Mouse (Mus musculus): ENCODE results near the gene Tbxa2r. TPM values are rescaled to one million over a fixed set of nuclear protein-coding genes. Genes with fewer than 3 reads are reported as not detected.

The Tbxa2r gene
- total RNA-seq, 2 experiments from 2014 or later, result not detected

DNA sequence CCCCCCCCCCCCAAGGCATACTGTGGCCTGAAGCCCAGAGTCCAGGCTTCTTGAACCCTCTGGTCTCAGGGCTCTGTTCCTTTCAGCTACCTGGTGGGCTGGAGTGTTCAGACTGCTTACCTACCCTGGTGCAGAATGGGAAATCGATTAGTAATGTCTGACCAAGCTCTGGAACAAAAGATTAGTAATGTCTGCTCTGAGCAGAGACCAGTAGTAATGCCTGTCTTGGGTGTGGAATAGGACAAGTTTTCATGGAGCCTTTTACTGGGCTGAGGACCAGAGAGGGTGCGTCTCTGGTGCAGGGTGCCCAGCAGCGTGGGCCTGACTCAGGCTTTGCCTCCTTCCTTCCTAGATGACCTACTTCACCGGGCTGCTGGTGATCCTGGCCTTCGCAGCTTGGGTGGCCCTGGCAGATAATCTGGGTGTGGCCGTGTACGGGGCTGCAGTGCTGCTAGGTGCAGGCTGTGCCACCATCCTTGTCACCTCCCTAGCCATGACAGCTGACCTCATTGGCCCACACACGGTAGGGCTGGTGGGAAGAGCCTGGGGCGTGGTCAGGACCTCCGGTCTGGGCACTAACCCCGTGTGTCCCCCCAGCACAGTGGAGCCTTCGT lies 33.9 kb downstream of the Tbxa2r start:
- no peak for ATAC-seq (replicated peaks; ENCODE audit: poor library complexity, severe bottlenecking)

DNA sequence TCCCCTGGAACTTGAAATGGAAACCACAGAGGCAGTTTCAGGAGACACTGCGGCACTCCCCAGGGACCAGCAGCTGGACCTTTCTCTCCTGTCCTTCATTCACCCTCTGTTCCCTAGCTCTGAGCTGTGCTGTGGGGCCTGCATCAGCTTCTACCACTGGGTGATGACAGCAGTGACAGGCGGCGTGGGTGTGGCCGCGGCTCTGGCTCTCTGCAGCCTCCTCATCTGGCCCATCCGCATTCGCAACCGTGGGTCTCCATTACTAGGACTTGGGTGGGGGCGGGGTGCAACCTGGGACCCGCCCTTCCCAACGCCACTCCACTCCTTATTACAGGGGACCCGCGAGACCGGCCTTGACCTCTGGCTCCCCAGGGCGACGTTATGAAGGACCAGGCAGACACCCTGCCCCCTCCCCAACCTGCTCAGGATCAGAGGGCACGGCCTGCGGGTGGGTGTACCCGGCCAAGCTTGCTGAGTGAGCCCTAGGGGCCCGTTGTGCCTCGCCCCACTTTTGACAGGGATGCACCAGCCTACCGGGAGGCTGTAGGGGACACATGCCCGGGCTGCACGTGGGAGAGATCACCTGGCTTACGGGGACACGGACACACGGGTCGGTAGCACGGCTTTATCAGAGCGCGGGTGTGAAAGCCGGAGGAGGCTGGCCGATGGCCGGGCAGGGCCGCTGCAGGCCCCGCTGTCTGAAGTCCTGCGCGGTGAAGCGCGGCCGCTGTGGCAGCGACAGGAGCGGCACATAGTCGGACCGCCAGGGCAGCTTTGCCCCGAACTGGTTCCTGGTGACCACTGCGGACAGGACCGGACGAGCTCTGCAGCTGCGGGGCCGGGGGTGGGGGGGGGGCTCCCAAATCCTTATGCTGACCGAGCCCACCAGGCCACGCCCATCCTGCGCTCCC lies 35.2 kb downstream of the Tbxa2r start:
- ATAC-seq (replicated peaks; ENCODE audit: poor library complexity, severe bottlenecking), result no peak

DNA sequence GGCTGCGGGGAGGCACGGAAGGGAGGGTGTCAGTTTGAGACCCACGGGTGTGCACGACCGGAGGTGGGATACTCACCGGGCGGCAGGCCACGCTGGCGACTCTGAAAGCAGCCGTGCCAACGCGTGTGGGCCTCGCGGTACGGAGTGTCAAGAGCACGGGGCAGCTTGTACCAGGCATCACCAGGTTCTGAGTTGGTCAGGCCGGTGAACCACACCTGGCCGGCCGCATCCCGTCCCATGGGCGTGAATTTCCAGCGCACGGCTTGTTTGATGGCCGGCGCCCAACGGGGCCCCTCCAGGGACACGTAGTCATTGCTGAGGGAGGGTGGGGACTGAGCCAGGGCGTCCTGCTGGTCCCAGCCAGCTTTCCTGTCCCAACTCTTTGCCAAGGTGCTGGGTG lies 36.1 kb downstream of the Tbxa2r start:
- no peak for ATAC-seq (replicated peaks; ENCODE audit: poor library complexity, severe bottlenecking)

DNA sequence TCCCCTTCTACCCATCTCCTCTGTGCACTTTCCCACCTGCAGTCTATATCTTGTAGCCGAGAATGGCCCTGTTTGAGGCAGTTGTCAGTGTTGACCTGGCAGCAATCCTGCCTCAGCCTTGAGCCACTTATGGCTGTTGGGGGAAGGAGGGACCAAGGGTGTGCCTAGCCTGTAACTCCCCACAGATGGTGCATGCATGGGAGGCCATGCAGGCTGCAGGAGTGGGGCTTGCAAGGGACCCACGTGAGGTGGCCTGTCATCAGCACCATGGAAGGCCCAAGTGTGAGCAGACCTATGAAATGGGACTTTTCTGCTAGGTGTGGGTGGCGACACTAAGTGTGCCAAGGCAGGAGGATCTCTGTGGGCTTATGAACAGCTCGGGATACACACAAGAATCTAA lies 36.5 kb downstream of the Tbxa2r start:
- no peak for ATAC-seq (replicated peaks; ENCODE audit: poor library complexity, severe bottlenecking)

DNA sequence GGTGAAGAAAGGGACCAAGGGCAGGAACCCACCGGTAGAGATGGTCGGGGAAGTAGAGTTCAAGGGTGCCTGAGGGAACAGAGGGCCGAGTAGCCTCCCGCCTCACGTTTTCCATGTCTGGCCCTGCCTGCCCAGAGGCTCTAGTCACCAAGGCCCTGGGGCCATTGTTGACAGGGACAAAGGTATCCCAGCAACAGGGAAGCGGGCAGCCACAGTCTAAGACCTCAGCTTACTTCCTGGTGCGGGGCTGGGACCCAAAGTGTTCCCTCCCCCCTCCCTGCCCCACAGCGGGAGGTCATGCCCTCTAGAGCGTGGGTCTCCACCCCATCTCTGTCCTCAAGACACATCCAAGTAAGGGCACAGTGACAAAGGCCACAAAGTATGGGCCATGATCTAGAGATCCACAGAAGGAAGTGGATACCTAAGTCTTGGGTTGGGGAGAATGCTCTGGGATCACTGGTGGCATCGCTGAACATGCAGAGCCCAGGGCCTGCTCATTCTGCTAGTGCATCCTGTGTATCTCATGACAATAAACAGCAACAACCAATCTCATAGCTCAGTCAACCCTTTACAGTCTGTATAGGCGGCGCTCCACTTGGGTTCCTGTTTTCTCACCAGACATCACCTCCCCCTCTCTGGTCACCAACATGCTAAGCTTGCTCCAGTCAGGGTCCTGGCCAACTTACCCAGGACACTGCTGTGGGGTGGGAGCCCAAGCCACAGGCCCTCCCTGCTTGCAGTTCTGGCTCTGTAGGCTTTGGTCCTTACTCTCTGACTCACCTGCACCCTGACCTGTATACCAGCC lies 37.3 kb downstream of the Tbxa2r start, which contains the start of gene 4930404N11Rik:
TSS of gene 4930404N11Rik (minus strand) at position 145 of the 805 bp plus-strand sequence.
- ATAC-seq (replicated peaks; ENCODE audit: poor library complexity, severe bottlenecking), result peak; percentile 40

DNA sequence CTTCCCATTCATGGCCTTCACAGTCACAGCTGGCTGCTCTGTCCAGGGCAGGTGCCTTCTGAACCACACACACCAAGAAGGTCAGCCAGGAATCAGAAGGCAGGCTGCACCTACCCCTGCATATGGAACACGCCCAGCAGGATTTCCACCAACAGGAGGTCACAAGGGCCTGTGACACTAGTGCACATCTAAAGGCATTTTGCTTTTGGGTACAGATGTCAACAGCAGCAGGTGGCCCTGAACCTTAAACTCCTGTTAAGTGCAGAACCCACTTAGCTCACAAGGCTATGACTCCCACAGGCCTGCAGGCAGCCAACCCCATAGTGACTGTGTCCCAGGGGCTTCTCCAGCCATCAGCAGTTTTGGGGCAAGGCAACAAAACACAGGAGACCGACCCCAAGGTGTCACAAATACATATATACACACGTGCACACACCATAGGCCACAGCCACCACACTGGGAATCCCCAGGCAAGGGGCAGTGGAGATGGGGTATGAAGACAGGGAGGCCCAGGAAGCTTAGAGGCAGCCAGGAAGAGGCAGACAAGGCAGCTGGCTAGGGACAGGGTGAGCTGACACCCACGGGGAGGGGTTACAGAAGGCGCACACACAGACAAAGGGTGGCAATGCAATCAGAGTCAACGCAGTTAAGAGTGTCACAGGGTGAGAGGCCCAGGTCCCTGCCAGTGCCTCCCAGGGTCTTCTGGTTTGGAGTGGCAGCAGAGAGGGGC lies 38.1 kb downstream of the Tbxa2r start:
- no peak for ATAC-seq (replicated peaks; ENCODE audit: poor library complexity, severe bottlenecking)

DNA sequence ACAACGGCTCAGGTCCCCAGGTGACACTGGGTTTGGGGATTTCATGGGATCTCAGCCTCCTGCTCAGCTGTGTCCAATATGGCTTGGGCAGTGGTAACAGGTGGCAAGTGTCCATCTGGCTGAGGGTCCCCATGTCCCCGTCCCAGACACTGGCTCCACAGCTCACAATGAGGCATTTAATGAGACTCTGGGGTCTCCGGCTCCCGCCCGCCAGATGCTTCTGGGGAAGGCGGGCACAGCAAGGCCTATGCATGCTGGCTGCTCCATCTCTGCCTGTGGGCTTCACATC lies 38.6 kb downstream of the Tbxa2r start:
- ATAC-seq (replicated peaks; ENCODE audit: poor library complexity, severe bottlenecking), result no peak

DNA sequence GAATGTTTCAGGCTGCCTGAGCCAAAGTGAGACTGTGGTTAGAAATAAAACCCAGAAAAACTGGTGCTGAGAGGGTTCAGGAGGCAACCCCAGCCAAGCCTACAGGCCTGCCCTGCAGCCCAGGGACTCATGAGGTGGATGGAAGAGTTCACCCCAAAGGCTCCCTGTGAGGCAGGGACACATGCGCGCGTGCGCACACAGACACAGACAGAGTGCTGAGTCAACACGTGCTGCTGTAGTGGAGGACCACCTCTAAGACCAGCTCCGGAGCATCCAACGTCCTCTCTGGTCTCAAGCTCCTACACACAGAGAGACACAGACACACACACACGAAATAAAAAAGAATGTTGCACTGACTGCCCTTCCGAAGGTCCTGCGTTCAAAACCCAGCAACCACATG lies 46.8 kb downstream of the Tbxa2r start:
- no peak for ATAC-seq (replicated peaks; ENCODE audit: poor library complexity, severe bottlenecking)

DNA sequence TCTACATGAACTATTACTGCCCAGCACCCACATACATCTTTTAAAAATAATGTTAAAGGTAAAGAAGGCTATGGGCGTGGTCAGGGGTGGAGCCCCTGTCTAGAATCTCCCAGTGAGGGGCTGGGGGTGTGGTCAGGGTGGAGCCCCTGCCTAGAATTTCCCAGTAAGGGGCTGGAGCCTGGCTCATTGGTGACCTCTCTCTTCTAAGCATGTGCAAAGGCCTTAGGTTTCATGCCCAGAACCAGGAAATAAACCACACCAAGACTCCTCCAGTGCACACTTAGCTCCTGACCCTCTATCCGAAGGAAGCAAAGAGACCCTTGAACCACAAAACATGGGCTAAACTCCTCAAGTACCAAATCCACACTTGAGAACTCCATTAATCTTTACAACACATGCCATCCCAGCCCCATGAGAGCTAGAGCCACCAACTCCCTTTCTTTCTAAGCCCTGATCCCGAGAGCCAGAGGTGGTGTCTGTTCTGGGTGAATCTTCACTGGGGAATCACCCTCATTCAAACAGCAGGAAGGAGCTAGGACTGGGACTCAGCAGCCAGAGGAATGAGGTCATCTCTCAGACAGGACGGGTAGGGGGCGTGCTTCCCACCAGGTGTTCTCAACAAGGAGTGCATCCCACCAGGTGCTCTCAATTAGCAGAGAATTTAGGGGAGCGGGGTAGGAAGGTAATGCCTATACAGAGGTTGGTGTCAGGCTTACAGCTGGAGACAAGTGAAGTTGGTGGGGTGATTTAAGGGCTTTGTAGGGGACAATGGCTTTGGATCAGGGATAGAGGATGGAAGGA lies 48.2 kb downstream of the Tbxa2r start:
- no peak for ATAC-seq (replicated peaks; ENCODE audit: poor library complexity, severe bottlenecking)

DNA sequence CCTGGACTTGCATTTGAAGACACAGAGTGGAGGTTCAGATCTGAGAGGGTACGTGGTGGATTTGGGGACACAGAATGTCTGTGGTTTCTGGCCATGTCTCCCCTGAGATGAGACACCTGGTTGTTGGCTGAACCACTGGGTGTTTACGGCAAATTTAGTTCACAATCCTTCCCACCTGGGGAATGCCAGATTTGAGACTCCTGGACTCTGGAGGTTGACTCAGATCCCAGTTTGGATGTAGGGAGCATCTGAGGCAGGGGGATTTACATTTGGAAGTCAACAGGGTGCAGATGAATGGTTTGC lies 48.8 kb downstream of the Tbxa2r start:
- no peak for ATAC-seq (replicated peaks; ENCODE audit: poor library complexity, severe bottlenecking)

DNA sequence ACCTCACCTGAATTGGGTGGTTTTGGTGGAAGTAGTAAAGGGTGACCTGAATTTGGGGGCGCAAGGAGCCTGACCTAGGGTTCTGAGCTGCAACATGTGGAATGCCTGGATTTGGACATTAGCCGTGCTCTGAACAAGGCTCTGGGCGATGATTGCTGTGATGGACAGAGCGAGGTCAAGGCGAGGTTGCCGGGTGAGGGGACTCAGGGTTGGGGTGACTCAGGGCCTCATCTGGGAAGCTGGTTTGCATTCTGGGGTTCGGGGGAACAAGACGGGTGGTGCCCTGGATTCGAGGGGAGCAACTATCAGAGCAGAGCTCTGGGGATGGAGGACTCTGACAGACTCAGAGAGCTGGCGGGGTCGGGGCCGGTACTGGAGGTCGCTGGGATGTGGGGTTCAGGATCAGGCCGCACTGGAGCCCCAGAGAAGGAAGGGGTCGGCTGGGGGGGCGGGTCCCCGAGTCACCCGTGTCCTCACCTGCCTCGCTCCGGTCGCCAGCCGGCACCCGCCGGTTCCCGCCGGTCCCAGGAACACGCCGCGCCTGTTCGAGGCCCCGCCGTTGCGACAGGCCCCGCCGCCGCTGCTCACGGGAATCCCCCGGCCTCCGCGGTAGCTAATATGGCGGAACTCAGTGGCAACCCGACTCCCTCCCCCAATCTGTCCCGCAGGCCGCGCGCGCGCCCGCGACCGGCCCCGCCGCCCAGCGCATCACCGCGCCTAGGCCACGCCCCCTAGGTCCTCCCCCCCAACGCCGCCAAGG lies 49.4 kb downstream of the Tbxa2r start, which contains the start of gene Fzr1:
TSS of gene Fzr1 (minus strand) at position 724 of the 760 bp plus-strand sequence.
- ATAC-seq (replicated peaks; ENCODE audit: poor library complexity, severe bottlenecking), result no peak

DNA sequence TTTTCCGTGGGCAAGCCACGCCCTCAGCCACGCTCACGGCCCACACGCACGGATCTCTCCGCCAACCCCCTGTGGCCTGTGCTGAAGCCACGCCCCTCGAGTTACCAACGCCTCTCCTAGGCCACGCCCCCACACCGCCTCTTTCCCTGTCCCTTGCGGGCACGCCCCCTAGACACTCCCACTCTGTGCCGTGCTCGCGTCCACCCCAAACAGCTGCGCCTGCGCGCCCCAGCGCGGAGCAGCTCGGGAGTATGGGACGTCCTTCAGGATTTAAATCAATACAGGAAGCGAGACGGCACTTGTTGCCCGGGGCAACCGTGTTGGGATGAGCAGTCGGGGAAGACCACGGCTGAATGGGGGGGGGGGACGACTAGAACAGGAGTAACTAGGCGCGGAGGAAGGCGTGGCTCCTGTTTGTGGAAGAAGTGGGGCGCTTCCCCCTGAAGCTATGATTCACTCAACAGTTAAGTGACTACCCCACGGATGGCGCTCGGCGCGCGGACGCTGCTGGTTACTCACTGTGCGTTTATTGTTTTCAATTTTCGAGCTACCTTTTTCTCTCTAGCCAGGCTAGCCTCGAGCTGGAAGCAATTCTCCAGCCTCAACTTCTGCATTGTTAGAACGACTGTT lies 50.1 kb downstream of the Tbxa2r start:
- peak; percentile 90 for ATAC-seq (replicated peaks; ENCODE audit: poor library complexity, severe bottlenecking)

DNA sequence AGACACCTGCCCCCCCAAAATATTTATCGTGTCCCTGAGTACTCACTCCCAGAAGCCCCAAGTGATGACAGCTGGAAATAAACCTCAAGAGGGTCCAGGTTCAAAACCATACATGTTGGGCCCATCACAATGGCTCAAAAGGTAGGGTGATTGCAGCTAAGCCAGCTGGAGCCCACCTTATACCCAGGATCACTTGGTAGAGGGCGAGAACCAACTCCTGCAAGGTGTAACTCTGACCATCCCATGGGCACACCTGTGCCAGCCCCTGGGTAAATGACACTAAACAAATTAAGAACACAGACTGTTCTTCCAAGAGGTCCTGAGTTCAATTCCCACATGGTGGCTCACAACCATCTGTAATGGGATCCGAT lies 50.6 kb downstream of the Tbxa2r start:
- ATAC-seq (replicated peaks; ENCODE audit: poor library complexity, severe bottlenecking), result no peak

DNA sequence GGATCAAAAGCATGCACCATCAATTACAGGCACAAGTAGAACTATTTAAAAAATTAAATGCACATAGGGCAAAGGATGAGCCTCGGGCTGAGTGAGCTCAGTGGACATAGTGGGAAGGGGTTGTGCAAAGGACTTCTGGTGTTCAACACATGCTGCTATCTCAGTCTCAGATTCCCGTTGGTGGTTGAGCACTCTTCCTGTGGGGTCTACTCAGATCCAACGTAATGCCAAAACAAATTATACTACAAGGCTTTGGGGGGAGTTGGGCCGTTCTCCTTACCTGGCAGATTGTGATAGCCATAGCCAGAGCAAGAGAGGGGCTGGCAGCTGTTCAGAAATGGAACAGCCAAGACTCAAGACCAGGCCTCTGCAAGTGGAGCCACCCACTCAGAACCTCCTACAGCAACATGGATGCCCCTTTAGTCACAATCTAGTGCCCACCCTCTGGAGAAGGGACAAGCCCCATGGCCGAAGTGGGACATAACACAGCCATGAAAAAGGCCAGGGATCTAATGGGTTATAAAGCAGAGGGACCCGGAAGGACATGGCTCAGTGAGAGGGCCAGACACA lies 51.4 kb downstream of the Tbxa2r start:
- ATAC-seq (replicated peaks; ENCODE audit: poor library complexity, severe bottlenecking), result no peak

DNA sequence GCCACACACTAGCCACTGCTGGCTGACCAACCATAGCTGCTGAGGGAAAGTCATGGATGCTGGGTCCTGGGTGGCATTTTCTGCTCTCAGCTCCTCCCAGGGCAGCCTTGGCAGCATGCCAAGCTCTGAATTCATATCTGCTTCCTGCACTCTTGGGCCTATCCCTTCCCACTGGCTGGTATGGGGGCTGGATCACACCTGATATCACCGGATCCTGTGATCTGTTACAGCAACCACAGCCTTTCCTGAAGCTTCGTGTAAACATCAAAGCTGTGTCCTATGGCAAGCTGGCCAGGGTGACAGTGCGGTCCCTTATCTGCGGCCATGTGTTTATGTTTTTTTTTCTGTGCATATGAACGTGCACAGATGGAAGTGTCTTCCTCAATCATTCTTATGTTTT lies 53.5 kb downstream of the Tbxa2r start:
- no peak for ATAC-seq (replicated peaks; ENCODE audit: poor library complexity, severe bottlenecking)

DNA sequence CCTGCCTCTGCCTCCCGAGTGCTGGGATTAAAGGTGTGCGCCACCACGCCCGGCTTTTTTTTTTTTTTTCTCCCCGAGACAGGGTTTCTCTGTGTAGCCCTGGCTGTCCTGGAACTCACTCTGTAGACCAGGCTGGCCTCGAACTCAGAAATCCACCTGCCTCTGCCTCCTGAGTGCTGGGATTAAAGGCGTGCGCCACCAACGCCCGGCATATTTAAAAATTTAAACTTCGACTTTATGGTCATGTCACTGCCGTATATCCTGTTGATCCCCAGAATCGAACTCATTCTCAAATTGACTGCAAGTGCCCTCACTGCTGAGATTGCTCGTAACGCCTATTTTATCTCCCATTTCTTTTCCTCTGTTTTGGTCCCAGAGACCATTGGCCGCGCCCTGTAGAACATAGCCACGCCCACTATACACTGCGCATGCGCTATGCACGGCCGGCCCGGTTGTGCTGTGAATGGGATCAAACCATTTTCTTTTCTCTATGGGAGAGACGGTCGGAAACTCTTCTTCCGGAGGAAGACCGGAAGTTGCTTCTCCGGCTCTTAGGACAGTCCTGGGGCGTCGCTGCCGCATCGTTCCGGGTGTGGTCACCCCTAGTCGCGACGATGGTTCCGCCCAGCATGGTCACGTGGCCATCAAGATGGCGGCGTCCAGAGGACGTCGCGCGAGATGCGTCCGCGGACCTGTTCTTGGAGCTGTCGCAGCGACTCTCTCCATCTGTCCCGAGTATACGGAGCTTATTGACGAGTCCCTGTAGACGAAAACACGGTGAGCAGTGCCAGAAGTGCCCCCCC lies 55.5 kb downstream of the Tbxa2r start, which contains the start of the genes Dohh and Gm48551:
TSS of gene Dohh (plus strand) at position 627 of the 803 bp plus-strand sequence.
TSS of gene Gm48551 (plus strand) at position 665 of the 803 bp plus-strand sequence.
- ATAC-seq (replicated peaks; ENCODE audit: poor library complexity, severe bottlenecking), result peak; percentile 82

DNA sequence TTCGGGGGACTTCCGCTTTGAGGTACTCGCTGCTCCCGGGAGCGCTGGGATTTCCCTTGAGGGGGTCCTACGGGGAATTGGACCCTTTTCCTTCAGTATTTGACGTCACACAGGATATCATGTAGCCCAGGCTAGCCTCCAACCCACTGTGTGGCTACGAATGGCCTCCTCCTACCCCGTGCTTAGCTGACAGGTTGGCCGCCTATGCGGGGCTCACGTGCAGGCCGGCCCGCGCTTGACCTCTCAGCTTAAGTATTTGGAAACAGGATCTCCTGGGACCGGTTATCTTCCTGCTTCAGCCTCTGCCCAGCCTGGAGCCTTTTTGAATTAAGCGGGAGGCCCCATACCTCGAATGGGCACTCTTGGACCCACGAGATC lies 56.1 kb downstream of the Tbxa2r start:
- ATAC-seq (replicated peaks; ENCODE audit: poor library complexity, severe bottlenecking), result peak; percentile 21

Data from granulocyte monocyte progenitor cell, adult 5-6 weeks (primary cell).